Mouse (Mus musculus): ENCODE measurements at regions not wholly inside any gene's neighbourhood (a gene's known extent, or its start where the extent isn't known, plus 50 kb on each side); places are given as distances from the start of the nearest gene placed in this dataset.

- no peak for DNase-seq (ENCODE audit: low spot score)
Observed at GRCm38 (mm10) chr1:154080505-154081380, 120.2 kb upstream of the Zfp648 start.

GRCm38 (mm10) chr1:154086145-154086544 is 114.8 kb upstream of the Zfp648 start:
- no peak for DNase-seq (ENCODE audit: low spot score)

- DNase-seq (ENCODE audit: low spot score) = no peak
Observed at GRCm38 (mm10) chr1:154089815-154090214, 111.2 kb upstream of the Zfp648 start.

GRCm38 (mm10) chr1:154090521-154091490 is 110.2 kb upstream of the Zfp648 start:
- DNase-seq (ENCODE audit: low spot score) = no peak

- no peak for DNase-seq (ENCODE audit: low spot score)
Observed at GRCm38 (mm10) chr1:154093549-154093948, 107.4 kb upstream of the Zfp648 start.

- DNase-seq (ENCODE audit: low spot score) = no peak
Observed at GRCm38 (mm10) chr1:154094357-154094756, 106.6 kb upstream of the Zfp648 start.

GRCm38 (mm10) chr1:154096113-154096512 is 104.9 kb upstream of the Zfp648 start:
- no peak for DNase-seq (ENCODE audit: low spot score)

GRCm38 (mm10) chr1:154096911-154097310 is 104.1 kb upstream of the Zfp648 start:
- DNase-seq (ENCODE audit: low spot score) = no peak

- DNase-seq (ENCODE audit: low spot score) = no peak
Observed at GRCm38 (mm10) chr1:154097656-154098055, 103.3 kb upstream of the Zfp648 start.

GRCm38 (mm10) chr1:154100556-154100955 is 100.4 kb upstream of the Zfp648 start:
- no peak for DNase-seq (ENCODE audit: low spot score)

GRCm38 (mm10) chr1:154101433-154101832 is 99.6 kb upstream of the Zfp648 start:
- no peak for DNase-seq (ENCODE audit: low spot score)

GRCm38 (mm10) chr1:154102191-154102590 is 98.8 kb upstream of the Zfp648 start:
- DNase-seq (ENCODE audit: low spot score) = no peak

- DNase-seq (ENCODE audit: low spot score) = no peak
Observed at GRCm38 (mm10) chr1:154102871-154103596, 98.0 kb upstream of the Zfp648 start.

- DNase-seq (ENCODE audit: low spot score) = no peak
Observed at GRCm38 (mm10) chr1:154103597-154103923, 97.4 kb upstream of the Zfp648 start.

GRCm38 (mm10) chr1:154104006-154104600 is 96.9 kb upstream of the Zfp648 start:
- no peak for DNase-seq (ENCODE audit: low spot score)

- no peak for DNase-seq (ENCODE audit: low spot score)
Observed at GRCm38 (mm10) chr1:154104779-154105178, 96.2 kb upstream of the Zfp648 start.

- DNase-seq (ENCODE audit: low spot score) = no peak
Observed at GRCm38 (mm10) chr1:154112500-154112899, 88.5 kb upstream of the Zfp648 start.

- no peak for DNase-seq (ENCODE audit: low spot score)
Observed at GRCm38 (mm10) chr1:154113291-154114050, 87.5 kb upstream of the Zfp648 start.

GRCm38 (mm10) chr1:154116188-154116710 is 84.7 kb upstream of the Zfp648 start:
- no peak for DNase-seq (ENCODE audit: low spot score)

- no peak for DNase-seq (ENCODE audit: low spot score)
Observed at GRCm38 (mm10) chr1:154117346-154117687, 83.7 kb upstream of the Zfp648 start.
